Mouse (Mus musculus) skeletal muscle tissue, postnatal 0 days (tissue): ENCODE results near the gene Agpat2. TPM values are rescaled to one million over a fixed set of nuclear protein-coding genes. Genes with fewer than 3 reads are reported as not detected.

Experiments used
- microRNA counts: library from miRNA; unstranded; fragments of <30 nt; microRNA quantifications from one replicate; lab custom pipeline; 2015
- microRNA-seq, 2 experiments: library from miRNA; unstranded; fragments of <30 nt; microRNA quantifications; one replicate each; pipeline ENCODE4; 2016
- polyA plus RNA-seq: library from polyadenylated mRNA; unstranded; fragments of >200 nt; fragmentation: Nextera tagmentation; extraction: Ambion mirVana; gene quantifications from 2 replicates; pipeline ENCODE4 v1.2.1, GENCODE M21; 2015

The Agpat2 gene
- 10.3 and 69.3 TPM in 2 replicates for polyA plus RNA-seq

GRCm38 (mm10) chr2:26603720-26604671 lies at the start of gene Agpat2:
Gene Agpat2 (minus strand): TSS chr2:26604417.

GRCm38 (mm10) chr2:26627921-26628739 lies 23.9 kb upstream of the Agpat2 start, which contains the start of gene Fam69b:
Gene Fam69b (plus strand): TSS chr2:26628457.

GRCm38 (mm10) chr2:26586294-26587043 lies 17.7 kb downstream of the Agpat2 start, which contains the start of gene Gm20532:
Gene Gm20532 (plus strand): TSS chr2:26586639.

GRCm38 (mm10) chr2:26579714-26580113 lies 24.5 kb downstream of the Agpat2 start, which contains the start of gene Egfl7:
Gene Egfl7 (plus strand): TSS chr2:26580014.

MicroRNAs encoded within 50 kb of the gene (microRNA counts, 519-probe panel; counts per million panel counts)
- 7,628 counts per million, percentile 98 among the panel's probes with 10 or more counts for microRNA mmu-miR-126-3p (lab: Ali Mortazavi, UCI)
- microRNA mmu-miR-126-5p (lab: Ali Mortazavi, UCI): 4,421 counts per million, percentile 82 among the panel's probes with 10 or more counts

Small RNA genes within 50 kb of the gene (microRNA-seq; reads per million reads assigned to microRNA genes)
- gene Mir126a (0.41 to 1.5 reads per million in 2 experiments), gene Mir126b (0 reads per million in 2 experiments)

Other genes with a start within 250 kb of the Agpat2 start
- 0.59 and 0.94 TPM in 2 replicates for gene Card9, start 243.5 kb downstream of the Agpat2 start, polyA plus RNA-seq
- gene Snapc4, start 223.8 kb downstream of the Agpat2 start, polyA plus RNA-seq: 7.9 and 11.8 TPM in 2 replicates
- gene Entr1, start 215.1 kb downstream of the Agpat2 start, polyA plus RNA-seq: 36.1 and 43.0 TPM in 2 replicates
- 92.2 and 94.2 TPM in 2 replicates for gene Pmpca, start 215.1 kb downstream of the Agpat2 start, polyA plus RNA-seq
- 8.2 and 8.8 TPM in 2 replicates for gene Inpp5e, start 195.2 kb downstream of the Agpat2 start, polyA plus RNA-seq
- 7.7 and 8.2 TPM in 2 replicates for gene Sec16a, start 159.2 kb downstream of the Agpat2 start, polyA plus RNA-seq
- 7.0 and 7.3 TPM in 2 replicates for gene Notch1, start 87.8 kb downstream of the Agpat2 start, polyA plus RNA-seq
- gene Egfl7, start 24.4 kb downstream of the Agpat2 start, polyA plus RNA-seq: 109 and 112 TPM in 2 replicates
- gene Gm20532, start 17.8 kb downstream of the Agpat2 start, polyA plus RNA-seq: not detected in 2 replicates
- gene Fam69b, start 24.0 kb upstream of the Agpat2 start, polyA plus RNA-seq: 3.7 and 3.8 TPM in 2 replicates
- gene Lcn4, start 66.9 kb upstream of the Agpat2 start, polyA plus RNA-seq: not detected in 2 replicates